Mouse (Mus musculus) myocyte (in vitro differentiated cells): Measurements from ENCODE around the gene Dhx32.

ENCODE experiments used
- CEBPB ChIP-seq: IDR thresholded peaks from 2 replicates; pipeline ENCODE4 v1.6.1; 2011; ENCODE audit warnings: mild to moderate bottlenecking, moderate library complexity; ENCODE audit not compliant: poor library complexity, insufficient read depth, severe bottlenecking
- E2F4 ChIP-seq: IDR thresholded peaks from one replicate; pipeline ENCODE4 v1.6.1; 2011; ENCODE audit warnings: mild to moderate bottlenecking, control low read depth, moderate library complexity; ENCODE audit not compliant: insufficient read depth
- MAX ChIP-seq: IDR thresholded peaks from one replicate; pipeline ENCODE4 v1.6.1; 2011; ENCODE audit warnings: low read depth, mild to moderate bottlenecking, control low read depth
- MYOD1 ChIP-seq, 3 experiments: IDR thresholded peaks; one replicate each; pipeline ENCODE4 v1.6.1; 2011; ENCODE audit warnings: control low read depth in 2 of 3, low read depth in 2 of 3, mild to moderate bottlenecking in 2 of 3, moderate library complexity in 1 of 3; ENCODE audit not compliant: insufficient read length in 2 of 3, control insufficient read depth in 1 of 3
- MYOG ChIP-seq, 3 experiments: IDR thresholded peaks; one replicate each; pipeline ENCODE4 v1.6.1; 2011; ENCODE audit warnings: control low read depth in 2 of 3, low read depth in 2 of 3, mild to moderate bottlenecking in 2 of 3; ENCODE audit not compliant: insufficient read length in 2 of 3, control insufficient read depth in 1 of 3, insufficient read depth in 1 of 3
- POLR2A ChIP-seq: IDR thresholded peaks from one replicate; pipeline ENCODE4 v1.6.1; 2011; ENCODE audit warnings: low read depth, mild to moderate bottlenecking, control low read depth, moderate library complexity; ENCODE audit not compliant: insufficient read length
- POLR2AphosphoS2 ChIP-seq: IDR thresholded peaks from one replicate; pipeline ENCODE4 v1.6.1; 2011; ENCODE audit warnings: low read depth, control low read depth; ENCODE audit not compliant: insufficient read length
- REST ChIP-seq: IDR thresholded peaks from one replicate; pipeline ENCODE4 v1.6.1; 2011; ENCODE audit warnings: mild to moderate bottlenecking, control low read depth, moderate library complexity; ENCODE audit not compliant: insufficient read depth, insufficient read length
- SRF ChIP-seq: IDR thresholded peaks from one replicate; pipeline ENCODE4 v1.6.1; 2011; ENCODE audit warnings: low read depth; ENCODE audit not compliant: control insufficient read depth, insufficient read length
- TCF12 ChIP-seq: IDR thresholded peaks from one replicate; pipeline ENCODE4 v1.6.1; 2011; ENCODE audit warnings: mild to moderate bottlenecking, control low read depth; ENCODE audit not compliant: poor library complexity, insufficient read depth, severe bottlenecking
- TCF3 ChIP-seq: IDR thresholded peaks from one replicate; pipeline ENCODE4 v1.6.1; 2011; ENCODE audit warnings: low read depth, control low read depth; ENCODE audit not compliant: insufficient read length
- USF1 ChIP-seq: IDR thresholded peaks from one replicate; pipeline ENCODE4 v1.6.1; 2011; ENCODE audit warnings: low read depth, mild to moderate bottlenecking, control low read depth, moderate library complexity

DNA sequence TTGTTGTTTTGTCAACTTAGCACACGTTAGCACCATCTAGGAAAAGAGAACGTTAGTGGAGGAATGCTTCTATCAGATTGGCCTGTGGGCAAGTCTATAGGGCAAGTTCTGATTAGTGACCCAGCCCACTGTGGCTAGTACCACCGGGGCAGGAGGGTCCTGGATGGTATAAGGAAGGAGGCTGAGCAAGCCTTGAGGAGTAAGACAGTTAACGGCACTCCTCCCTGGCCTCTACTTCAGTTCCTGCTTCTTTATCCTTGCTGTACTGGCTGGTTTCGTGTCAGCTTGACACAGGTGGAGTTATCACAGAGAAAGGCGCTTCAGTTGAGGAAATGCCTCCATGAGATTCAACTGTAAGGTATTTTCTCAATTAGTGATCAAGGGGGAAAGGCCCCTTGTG is 5.0 kb upstream of the Dhx32 start:
- TF ChIP-seq POLR2A (no peak), MYOD1 (IDR thresholded peaks at IDR 0.05; ENCODE audit: control insufficient read depth in 1 of 3, insufficient read length in 2 of 3, low read depth in 2 of 3) (no peak), CEBPB (no peak), MAX (no peak), TCF12 (no peak), USF1 (no peak), POLR2AphosphoS2 (no peak), TCF3 (no peak), SRF (no peak), MYOG (IDR thresholded peaks at IDR 0.05; ENCODE audit: control insufficient read depth in 1 of 3, insufficient read depth in 1 of 3, insufficient read length in 2 of 3, low read depth in 2 of 3) (no peak), E2F4 (no peak), REST (no peak)
